Mouse (Mus musculus): ENCODE measurements around the gene Cd86. TPM values are rescaled to one million over a fixed set of nuclear protein-coding genes. Genes with fewer than 3 reads are reported as not detected.

Cd86 gene
- polyA plus RNA-seq, 1 experiment from 2014 or later = 1.1 TPM

DNA sequence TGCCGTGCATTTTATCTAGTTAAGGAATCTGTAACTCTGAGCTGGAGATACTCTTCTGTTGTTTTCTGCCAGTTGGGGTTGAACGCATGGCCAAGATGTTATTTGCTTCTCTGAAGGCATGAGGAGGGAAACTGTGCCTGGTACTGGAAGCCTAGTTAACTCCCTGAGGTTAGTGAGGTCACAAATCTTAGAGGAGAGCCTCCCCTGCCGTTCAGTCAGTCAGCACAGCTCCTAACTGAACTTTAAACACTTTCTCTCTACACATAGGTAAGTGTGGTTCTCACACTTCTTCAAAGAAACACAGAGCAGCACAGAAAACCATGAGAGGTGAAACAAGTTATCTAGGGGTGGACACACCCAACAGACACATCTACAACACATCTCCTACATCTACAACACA, 4.7 kb upstream of the Cd86 start:
- Histone ChIP-seq H3K4me2 (ENCODE audit: low read length) (no peak overlapping the region), H3K36me3 (ENCODE audit: control insufficient read depth, insufficient read depth) (no peaks in the 10 kb centered on the region), H3K9ac (replicated peaks; ENCODE audit: low read depth, low read length) (no peak overlapping the region), H3K4me1 (replicated peaks; ENCODE audit: control insufficient read depth, insufficient read depth, low read length) (no peaks in the 10 kb centered on the region), H3K27ac (ENCODE audit: low read length) (no peak overlapping the region), H3K4me3 (replicated peaks; ENCODE audit: low read length) (no peak overlapping the region), H3K27me3 (replicated peaks; ENCODE audit: control insufficient read depth, insufficient read depth, low read length) (no peaks in the 10 kb centered on the region), H3K9me3 (ENCODE audit: control insufficient read depth, low read length) (no peaks in the 10 kb centered on the region)
- ATAC-seq = no peak
- 86% methylated on average over 3 of the region's 3 CpGs for WGBS

- Histone ChIP-seq H3K4me3 (replicated peaks; ENCODE audit: low read length) (no peak overlapping the region), H3K9me3 (ENCODE audit: control insufficient read depth, low read length) (no peaks in the 10 kb centered on the region), H3K4me1 (replicated peaks; ENCODE audit: control insufficient read depth, insufficient read depth, low read length) (no peaks in the 10 kb centered on the region), H3K4me2 (ENCODE audit: low read length) (no peak overlapping the region), H3K27ac (ENCODE audit: low read length) (no peak overlapping the region), H3K36me3 (ENCODE audit: control insufficient read depth, insufficient read depth) (no peaks in the 10 kb centered on the region), H3K27me3 (replicated peaks; ENCODE audit: control insufficient read depth, insufficient read depth, low read length) (no peaks in the 10 kb centered on the region), H3K9ac (replicated peaks; ENCODE audit: low read depth, low read length) (no peak overlapping the region)
- no peak for ATAC-seq
- WGBS = 96% methylated on average over 10 of the region's 10 CpGs
Observed at GRCm38 (mm10) chr16:36666448-36667017, 652 bp upstream of the Cd86 start.

DNA sequence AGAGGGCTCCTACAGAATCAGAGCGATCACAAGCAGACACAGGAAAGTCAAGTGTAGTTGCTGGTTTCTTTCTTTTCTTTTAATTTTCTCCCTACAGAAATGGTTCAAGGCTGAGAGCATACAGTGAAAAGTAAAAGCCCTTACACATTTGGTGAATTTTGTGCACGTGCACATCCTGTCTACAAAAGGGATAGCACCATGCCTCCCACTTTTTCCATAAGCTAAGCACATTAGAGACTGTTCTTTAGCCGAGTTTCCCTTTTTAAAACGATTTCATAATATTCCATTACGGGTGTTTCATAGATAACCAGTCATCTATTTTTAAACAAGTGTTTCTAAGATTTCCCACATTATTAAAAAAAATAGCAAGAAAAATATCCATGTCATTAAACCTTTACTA, 2.4 kb downstream of the Cd86 start:
- no peak overlapping the region for H3K4me3 ChIP-seq (replicated peaks; ENCODE audit: low read length)
- H3K9ac ChIP-seq (replicated peaks; ENCODE audit: low read depth, low read length) = no peak overlapping the region
- H3K4me2 ChIP-seq (ENCODE audit: low read length) = no peak overlapping the region
- WGBS = 91% methylated on average over 5 of the region's 5 CpGs
- ATAC-seq = no peak
- no peaks in the 10 kb centered on the region for H3K9me3 ChIP-seq (ENCODE audit: control insufficient read depth, low read length)
- no peaks in the 10 kb centered on the region for H3K36me3 ChIP-seq (ENCODE audit: control insufficient read depth, insufficient read depth)
- no peak overlapping the region for H3K27ac ChIP-seq (ENCODE audit: low read length)
- no peaks in the 10 kb centered on the region for H3K4me1 ChIP-seq (replicated peaks; ENCODE audit: control insufficient read depth, insufficient read depth, low read length)
- H3K27me3 ChIP-seq (replicated peaks; ENCODE audit: control insufficient read depth, insufficient read depth, low read length) = no peaks in the 10 kb centered on the region

DNA sequence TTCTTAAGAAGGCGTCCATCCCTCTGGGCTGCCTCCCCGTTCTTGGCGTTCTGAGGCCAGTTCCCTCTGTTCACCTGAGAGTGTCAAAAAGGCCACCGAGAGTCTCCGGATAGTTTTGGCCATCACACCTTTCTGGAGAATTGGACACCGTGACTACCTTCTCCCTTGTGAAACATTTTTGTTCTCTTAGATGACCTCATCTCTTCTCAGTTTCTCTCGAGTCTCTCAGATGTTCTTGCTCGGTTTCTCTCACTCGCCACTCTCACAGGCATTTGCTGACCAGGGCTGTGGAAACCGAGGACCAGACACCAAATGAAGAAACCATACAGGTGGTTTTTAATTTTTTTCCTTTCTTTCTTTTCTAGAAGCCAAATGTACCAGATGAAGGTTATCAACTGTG, 4.6 kb downstream of the Cd86 start:
- no peaks in the 10 kb centered on the region for H3K27me3 ChIP-seq (replicated peaks; ENCODE audit: control insufficient read depth, insufficient read depth, low read length)
- H3K4me3 ChIP-seq (replicated peaks; ENCODE audit: low read length) = no peak overlapping the region
- no peak overlapping the region for H3K27ac ChIP-seq (ENCODE audit: low read length)
- H3K4me2 ChIP-seq (ENCODE audit: low read length) = no peak overlapping the region
- no peak for ATAC-seq
- WGBS = 93% methylated on average over 10 of the region's 10 CpGs
- H3K9ac ChIP-seq (replicated peaks; ENCODE audit: low read depth, low read length) = no peak overlapping the region
- no peaks in the 10 kb centered on the region for H3K4me1 ChIP-seq (replicated peaks; ENCODE audit: control insufficient read depth, insufficient read depth, low read length)
- H3K9me3 ChIP-seq (ENCODE audit: control insufficient read depth, low read length) = peaks cover 3% of the 10 kb centered on the region; the same call in 1 of the 2 replicates
- no peaks in the 10 kb centered on the region for H3K36me3 ChIP-seq (ENCODE audit: control insufficient read depth, insufficient read depth)

- WGBS = 88% methylated on average over 4 of the region's 4 CpGs
- Histone ChIP-seq H3K9ac (replicated peaks; ENCODE audit: low read depth, low read length) (no peak overlapping the region), H3K4me3 (replicated peaks; ENCODE audit: low read length) (no peak overlapping the region), H3K36me3 (ENCODE audit: control insufficient read depth, insufficient read depth) (no peaks in the 10 kb centered on the region), H3K27me3 (replicated peaks; ENCODE audit: control insufficient read depth, insufficient read depth, low read length) (no peaks in the 10 kb centered on the region), H3K27ac (ENCODE audit: low read length) (no peak overlapping the region), H3K4me2 (ENCODE audit: low read length) (no peak overlapping the region), H3K4me1 (replicated peaks; ENCODE audit: control insufficient read depth, insufficient read depth, low read length) (no peaks in the 10 kb centered on the region), H3K9me3 (ENCODE audit: control insufficient read depth, low read length) (peaks cover 3% of the 10 kb centered on the region; the same call in 1 of the 2 replicates)
- no peak for ATAC-seq
Observed at GRCm38 (mm10) chr16:36655910-36656309, 10.0 kb downstream of the Cd86 start.

DNA sequence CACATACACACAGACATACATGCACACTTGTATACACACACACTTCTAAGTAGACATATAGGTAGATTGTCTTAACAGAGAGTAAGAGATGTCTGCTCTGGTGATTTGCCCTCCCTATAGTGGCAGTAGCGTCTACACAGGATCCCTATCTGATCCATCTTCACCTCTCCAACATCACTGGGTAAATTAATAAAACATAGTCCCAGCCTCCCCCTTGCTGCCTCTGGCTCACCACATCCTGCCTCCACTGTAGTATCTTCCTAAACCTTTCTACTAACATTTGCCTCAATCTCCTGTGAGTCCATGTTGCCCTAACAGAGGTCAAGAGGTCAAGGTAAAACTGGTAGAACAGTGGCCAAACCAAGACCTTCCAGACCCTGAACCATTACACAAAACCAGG, 10.7 kb downstream of the Cd86 start:
- Histone ChIP-seq H3K27ac (ENCODE audit: low read length) (no peak overlapping the region), H3K9ac (replicated peaks; ENCODE audit: low read depth, low read length) (no peak overlapping the region), H3K36me3 (ENCODE audit: control insufficient read depth, insufficient read depth) (no peaks in the 10 kb centered on the region), H3K4me2 (ENCODE audit: low read length) (no peak overlapping the region), H3K4me3 (replicated peaks; ENCODE audit: low read length) (no peak overlapping the region), H3K27me3 (replicated peaks; ENCODE audit: control insufficient read depth, insufficient read depth, low read length) (no peaks in the 10 kb centered on the region), H3K9me3 (ENCODE audit: control insufficient read depth, low read length) (peaks cover 3% of the 10 kb centered on the region; the same call in 1 of the 2 replicates), H3K4me1 (replicated peaks; ENCODE audit: control insufficient read depth, insufficient read depth, low read length) (no peaks in the 10 kb centered on the region)
- WGBS = 97% methylated on average over 1 of the region's 1 CpGs
- no peak for ATAC-seq

DNA sequence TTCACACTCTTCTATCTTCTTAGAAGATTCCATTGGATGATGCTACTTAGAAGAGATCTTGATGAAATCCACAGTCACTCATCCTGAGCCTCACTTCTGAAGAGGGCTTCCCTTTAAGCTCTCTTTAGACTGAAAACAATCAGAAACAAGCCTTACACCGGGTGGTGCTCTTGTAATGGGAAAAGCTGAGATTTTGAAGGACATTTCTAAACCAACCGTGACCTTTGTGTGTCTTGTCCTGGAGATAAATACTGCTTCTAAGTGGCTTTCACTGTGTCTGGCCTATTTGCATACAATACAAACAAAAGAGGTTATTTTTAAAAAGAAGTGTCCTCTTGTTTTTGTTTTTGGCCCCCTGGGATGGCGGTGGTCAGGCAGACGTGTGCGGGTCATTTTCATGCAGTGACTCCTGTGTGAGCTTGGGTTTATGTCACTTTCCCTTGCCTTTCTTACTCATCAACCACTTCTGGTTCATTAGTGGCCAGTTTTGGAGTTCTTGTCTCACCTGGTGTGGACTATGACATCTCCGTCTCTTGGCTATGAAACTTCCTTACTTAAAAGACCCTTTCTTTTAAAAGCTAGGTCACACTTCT, 14.6 kb downstream of the Cd86 start:
- 70% methylated on average over 6 of the region's 6 CpGs for WGBS
- no peak for ATAC-seq

DNA sequence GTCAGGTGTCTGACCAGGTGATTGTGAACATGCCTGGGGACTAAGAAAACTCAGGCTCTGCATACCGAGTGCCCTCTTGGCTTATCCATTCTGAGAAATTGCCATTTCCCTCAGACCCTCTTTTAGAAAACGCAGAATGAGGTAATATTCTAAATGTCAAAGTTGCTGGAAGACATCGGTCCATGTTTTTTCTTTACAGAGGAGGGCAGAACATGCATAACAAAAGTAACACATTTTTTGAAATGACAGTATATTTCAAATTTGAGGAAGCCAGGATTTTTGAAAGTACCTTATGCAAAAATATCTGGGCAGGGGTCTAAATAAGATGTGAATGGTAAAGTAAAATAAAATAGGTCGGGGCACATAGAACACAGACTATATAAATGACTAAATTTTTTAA, 15.4 kb downstream of the Cd86 start:
- ATAC-seq = no peak
- no peaks in the 10 kb centered on the region for H3K4me1 ChIP-seq (replicated peaks; ENCODE audit: control insufficient read depth, insufficient read depth, low read length)
- H3K9me3 ChIP-seq (ENCODE audit: control insufficient read depth, low read length) = no peaks in the 10 kb centered on the region
- no peak overlapping the region for H3K9ac ChIP-seq (replicated peaks; ENCODE audit: low read depth, low read length)
- H3K27me3 ChIP-seq (replicated peaks; ENCODE audit: control insufficient read depth, insufficient read depth, low read length) = no peaks in the 10 kb centered on the region
- no peaks in the 10 kb centered on the region for H3K36me3 ChIP-seq (ENCODE audit: control insufficient read depth, insufficient read depth)
- no peak overlapping the region for H3K27ac ChIP-seq (ENCODE audit: low read length)
- no peak overlapping the region for H3K4me3 ChIP-seq (replicated peaks; ENCODE audit: low read length)
- 82% methylated on average over 4 of the region's 4 CpGs for WGBS
- H3K4me2 ChIP-seq (ENCODE audit: low read length) = no peak overlapping the region

More for the DNA sequence above, 14.6 kb downstream of the Cd86 start:
- Histone ChIP-seq H3K9me3 (ENCODE audit: control insufficient read depth, low read length) (no peaks in the 10 kb centered on the region), H3K36me3 (ENCODE audit: control insufficient read depth, insufficient read depth) (no peaks in the 10 kb centered on the region), H3K27ac (ENCODE audit: low read length) (no peak overlapping the region), H3K4me3 (replicated peaks; ENCODE audit: low read length) (no peak overlapping the region), H3K4me2 (ENCODE audit: low read length) (no peak overlapping the region), H3K4me1 (replicated peaks; ENCODE audit: control insufficient read depth, insufficient read depth, low read length) (no peaks in the 10 kb centered on the region), H3K27me3 (replicated peaks; ENCODE audit: control insufficient read depth, insufficient read depth, low read length) (no peaks in the 10 kb centered on the region), H3K9ac (replicated peaks; ENCODE audit: low read depth, low read length) (no peak overlapping the region)

DNA sequence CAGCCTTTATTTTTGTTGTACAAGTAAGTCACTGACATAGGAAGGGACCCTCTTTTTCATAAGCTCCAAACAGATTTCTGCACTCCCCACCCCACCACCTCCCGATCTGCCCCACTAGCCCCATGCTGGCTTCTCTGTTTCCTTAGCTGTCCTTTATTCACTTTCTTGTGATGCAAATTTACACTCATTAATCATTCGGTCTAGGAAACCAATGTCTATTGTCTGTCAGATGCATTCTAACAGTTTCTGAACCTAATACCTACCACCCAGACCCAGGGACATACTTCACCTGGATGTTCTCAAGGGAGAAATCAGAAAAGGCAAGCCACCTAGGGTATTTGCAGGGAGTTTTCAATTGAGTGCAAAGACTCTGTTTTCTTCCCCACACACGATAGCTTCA, 16.6 kb downstream of the Cd86 start:
- no peak for ATAC-seq
- Histone ChIP-seq H3K9me3 (ENCODE audit: control insufficient read depth, low read length) (no peaks in the 10 kb centered on the region), H3K4me1 (replicated peaks; ENCODE audit: control insufficient read depth, insufficient read depth, low read length) (no peaks in the 10 kb centered on the region), H3K4me2 (ENCODE audit: low read length) (no peak overlapping the region), H3K9ac (replicated peaks; ENCODE audit: low read depth, low read length) (no peak overlapping the region), H3K27ac (ENCODE audit: low read length) (no peak overlapping the region), H3K36me3 (ENCODE audit: control insufficient read depth, insufficient read depth) (no peaks in the 10 kb centered on the region), H3K27me3 (replicated peaks; ENCODE audit: control insufficient read depth, insufficient read depth, low read length) (no peaks in the 10 kb centered on the region), H3K4me3 (replicated peaks; ENCODE audit: low read length) (no peak overlapping the region)
- WGBS = 17% methylated on average over 3 of the region's 3 CpGs

- Histone ChIP-seq H3K27me3 (replicated peaks; ENCODE audit: control insufficient read depth, insufficient read depth, low read length) (no peaks in the 10 kb centered on the region), H3K9ac (replicated peaks; ENCODE audit: low read depth, low read length) (no peak overlapping the region), H3K4me1 (replicated peaks; ENCODE audit: control insufficient read depth, insufficient read depth, low read length) (no peaks in the 10 kb centered on the region), H3K9me3 (ENCODE audit: control insufficient read depth, low read length) (no peaks in the 10 kb centered on the region), H3K36me3 (ENCODE audit: control insufficient read depth, insufficient read depth) (no peaks in the 10 kb centered on the region), H3K27ac (ENCODE audit: low read length) (no peak overlapping the region), H3K4me2 (ENCODE audit: low read length) (no peak overlapping the region), H3K4me3 (replicated peaks; ENCODE audit: low read length) (no peak overlapping the region)
- no peak for ATAC-seq
- 91% methylated on average over 6 of the region's 6 CpGs for WGBS
Observed at GRCm38 (mm10) chr16:36645124-36645523, 20.8 kb downstream of the Cd86 start.
